Mouse (Mus musculus) embryonic facial prominence, embryonic 11.5 days (tissue): ENCODE measurements around the gene Rest. TPM values are rescaled to one million over a fixed set of nuclear protein-coding genes. Genes with fewer than 3 reads are reported as not detected.
A peak's percentile ranks its signal among the peaks of the same experiment; 100 is the strongest.

Source experiments
- ATAC-seq: fragments of 200-750 bp; cut with Nextera tagmentation; replicated peaks from 2 replicates; pipeline ENCODE4 v1.8.0; 2017; ENCODE audit warnings: low read depth; ENCODE audit not compliant: insufficient number of reproducible peaks, low FRiP score, low TSS enrichment
- DNase-seq: peaks from one replicate; pipeline ENCODE4 v3.0.0-alpha.2; 2015; ENCODE audit warnings: low spot score
- H3K27ac ChIP-seq: fragments of 300-500 bp; sonication (generic); replicated peaks from 2 replicates; pipeline ENCODE4 v1.5.1; 2014; ENCODE audit warnings: mild to moderate bottlenecking, low read depth, low read length, control low read depth
- H3K27me3 ChIP-seq: fragments of 300-500 bp; sonication (generic); 2 replicates; pipeline ENCODE4 v1.6.1; 2014; ENCODE audit warnings: mild to moderate bottlenecking, low read length, moderate library complexity, mixed read lengths; ENCODE audit not compliant: control insufficient read depth, insufficient read depth
- H3K36me3 ChIP-seq: fragments of 300-500 bp; sonication (generic); replicated peaks from 2 replicates; pipeline ENCODE4 v1.6.1; 2014; ENCODE audit warnings: low read depth, mild to moderate bottlenecking, low read length, moderate library complexity, mixed read lengths; ENCODE audit not compliant: control insufficient read depth, insufficient read depth
- H3K4me1 ChIP-seq: fragments of 300-500 bp; sonication (generic); 2 replicates; pipeline ENCODE4 v1.6.1; 2014; ENCODE audit warnings: low read length, mixed read lengths; ENCODE audit not compliant: control insufficient read depth, insufficient read depth
- H3K4me2 ChIP-seq: fragments of 300-500 bp; sonication (generic); 2 replicates; pipeline ENCODE4 v1.6.1; 2014; ENCODE audit warnings: low read depth, mild to moderate bottlenecking, control low read depth, low read length, moderate library complexity
- H3K4me3 ChIP-seq: fragments of 300-500 bp; sonication (generic); 2 replicates; pipeline ENCODE4 v1.5.1; 2014; ENCODE audit warnings: low read depth, low read length, control low read depth
- H3K9ac ChIP-seq: fragments of 300-500 bp; sonication (generic); replicated peaks from 2 replicates; pipeline ENCODE4 v1.6.1; 2014; ENCODE audit warnings: mild to moderate bottlenecking, control low read depth, low read length
- H3K9me3 ChIP-seq: fragments of 300-500 bp; sonication (generic); replicated peaks from 2 replicates; pipeline ENCODE4 v1.6.1; 2016; ENCODE audit warnings: mild to moderate bottlenecking, low read length, inconsistent platforms, mixed read lengths; ENCODE audit not compliant: control insufficient read depth
- WGBS: fragments of 180-500 bp; shearing (Covaris S2); extraction: QIAGEN DNeasy Blood & Tissue Kit; methylation state at CpG from one replicate; pipeline ENCODE4 v1.1.7; 2014; 5-methylcytosine and 5-hydroxymethylcytosine counted together
- polyA plus RNA-seq: library from polyadenylated mRNA; unstranded; fragments of >200 nt; fragmentation: Nextera tagmentation; extraction: Ambion mirVana; gene quantifications from 2 replicates; pipeline ENCODE4 v1.2.1, GENCODE M21; 2014

The Rest gene
- polyA plus RNA-seq, 1 experiment from 2014 or later: 52.2 TPM

DNA sequence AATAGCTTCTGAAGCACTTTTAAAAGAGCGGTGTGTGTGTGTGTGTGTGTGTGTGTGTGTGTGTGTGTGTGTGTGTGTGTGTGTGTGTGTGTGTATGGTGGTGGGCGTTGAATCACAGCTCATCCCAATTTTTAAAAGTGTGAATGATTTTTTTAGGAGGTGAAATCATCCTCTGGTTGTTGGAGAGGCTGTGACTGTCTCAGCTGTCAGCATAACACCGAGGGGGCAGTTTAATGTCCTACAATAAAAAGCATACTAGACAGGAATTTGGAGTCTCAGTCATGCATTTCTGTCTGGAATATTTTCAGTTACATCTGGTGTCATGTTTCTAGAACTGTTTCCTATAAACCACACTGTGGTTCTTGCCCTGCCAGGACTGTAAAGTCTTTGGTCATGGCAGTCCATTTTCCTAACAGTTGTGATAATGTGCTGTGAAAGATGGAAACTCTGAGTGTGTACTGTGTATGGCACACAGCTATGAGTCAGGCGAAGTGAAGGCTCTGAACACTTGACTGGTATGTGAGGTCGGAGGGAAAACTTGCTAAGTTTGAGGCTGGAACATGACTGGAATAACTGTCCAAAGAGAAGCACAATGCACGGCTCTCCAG is 36.1 kb downstream of the Rest start:
- Histone ChIP-seq H3K36me3 (no peaks in the 10 kb centered on the region; the same call in 1 of the 2 replicates), H3K4me2 (no peak overlapping the region), H3K9ac (no peak overlapping the region), H3K4me3 (no peak overlapping the region), H3K27ac (no peak overlapping the region), H3K27me3 (no peaks in the 10 kb centered on the region), H3K4me1 (no peaks in the 10 kb centered on the region), H3K9me3 (no peaks in the 10 kb centered on the region)
- no peak for DNase-seq
- WGBS: 91% methylated on average over 6 of the region's 6 CpGs
- ATAC-seq: no peak

- Histone ChIP-seq H3K27ac (no peak overlapping the region), H3K9me3 (no peaks in the 10 kb centered on the region), H3K36me3 (no peaks in the 10 kb centered on the region), H3K4me1 (peaks cover 3% of the 10 kb centered on the region; the same call in 1 of the 2 replicates), H3K4me2 (peak overlapping the region; percentile 97), H3K4me3 (peak overlapping the region; percentile 79), H3K9ac (no peak overlapping the region; the same call in 1 of the 2 replicates), H3K27me3 (no peaks in the 10 kb centered on the region)
- WGBS: 83% methylated on average over 5 of the region's 5 CpGs
- no peak for DNase-seq
- ATAC-seq: no peak
Observed at GRCm38 (mm10) chr5:77307821-77308553, 42.7 kb downstream of the Rest start.

DNA sequence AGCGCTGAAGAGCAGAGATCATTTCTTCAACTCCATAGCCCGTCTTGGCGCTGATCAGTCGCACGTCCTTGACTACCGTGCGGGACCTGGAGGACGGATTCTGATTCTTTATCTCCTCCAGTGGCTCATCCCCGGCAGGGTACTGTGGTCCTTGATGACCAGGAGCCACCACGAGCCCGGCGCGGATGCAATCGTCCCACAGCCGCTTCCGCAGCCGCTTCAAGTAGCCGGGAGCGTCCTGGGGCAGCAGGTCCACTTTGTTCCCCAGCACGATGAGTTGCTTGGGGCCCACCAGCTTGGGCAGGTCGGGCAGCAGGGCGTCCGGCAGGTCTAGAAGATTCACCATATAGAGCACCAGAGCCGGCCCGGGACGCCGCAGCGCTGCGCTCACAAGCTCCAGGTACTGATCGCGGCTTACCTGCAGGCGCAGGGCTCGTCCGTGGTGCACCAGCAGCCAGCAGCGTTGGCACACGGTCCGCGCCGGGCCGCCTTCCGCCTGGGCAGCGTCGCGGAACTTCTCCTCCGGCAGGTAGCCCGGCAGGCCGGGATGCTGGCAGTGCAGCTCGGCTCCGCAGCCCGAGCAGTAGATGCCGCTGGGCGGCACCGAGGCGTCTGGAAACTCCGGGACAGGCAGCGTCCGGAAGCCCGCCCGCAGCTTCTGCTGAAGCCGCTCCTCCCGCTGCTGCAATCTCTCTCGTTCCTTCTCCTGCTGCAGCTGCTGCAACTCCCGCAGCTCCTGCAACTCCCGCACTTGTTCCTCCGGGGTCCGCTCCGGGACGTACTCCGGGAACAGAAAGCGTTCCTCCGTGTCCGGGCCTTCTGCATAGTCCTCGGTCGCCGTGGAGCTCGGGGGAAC is 44.0 kb downstream of the Rest start:
- under 1% methylated on average over 76 of the region's 76 CpGs for WGBS
- Histone ChIP-seq H3K27ac (0 out of 2 replicates have a peak overlapping the region, but pooled peaks have one; percentile 22), H3K4me3 (peak overlapping the region; percentile 79), H3K4me1 (peaks cover 3% of the 10 kb centered on the region; the same call in 1 of the 2 replicates), H3K27me3 (no peaks in the 10 kb centered on the region), H3K36me3 (no peaks in the 10 kb centered on the region), H3K9me3 (no peaks in the 10 kb centered on the region), H3K4me2 (peak overlapping the region; percentile 97), H3K9ac (peak overlapping the region; percentile 91)
- DNase-seq (peak; percentile 48), ATAC-seq (peak; percentile 2)

DNA sequence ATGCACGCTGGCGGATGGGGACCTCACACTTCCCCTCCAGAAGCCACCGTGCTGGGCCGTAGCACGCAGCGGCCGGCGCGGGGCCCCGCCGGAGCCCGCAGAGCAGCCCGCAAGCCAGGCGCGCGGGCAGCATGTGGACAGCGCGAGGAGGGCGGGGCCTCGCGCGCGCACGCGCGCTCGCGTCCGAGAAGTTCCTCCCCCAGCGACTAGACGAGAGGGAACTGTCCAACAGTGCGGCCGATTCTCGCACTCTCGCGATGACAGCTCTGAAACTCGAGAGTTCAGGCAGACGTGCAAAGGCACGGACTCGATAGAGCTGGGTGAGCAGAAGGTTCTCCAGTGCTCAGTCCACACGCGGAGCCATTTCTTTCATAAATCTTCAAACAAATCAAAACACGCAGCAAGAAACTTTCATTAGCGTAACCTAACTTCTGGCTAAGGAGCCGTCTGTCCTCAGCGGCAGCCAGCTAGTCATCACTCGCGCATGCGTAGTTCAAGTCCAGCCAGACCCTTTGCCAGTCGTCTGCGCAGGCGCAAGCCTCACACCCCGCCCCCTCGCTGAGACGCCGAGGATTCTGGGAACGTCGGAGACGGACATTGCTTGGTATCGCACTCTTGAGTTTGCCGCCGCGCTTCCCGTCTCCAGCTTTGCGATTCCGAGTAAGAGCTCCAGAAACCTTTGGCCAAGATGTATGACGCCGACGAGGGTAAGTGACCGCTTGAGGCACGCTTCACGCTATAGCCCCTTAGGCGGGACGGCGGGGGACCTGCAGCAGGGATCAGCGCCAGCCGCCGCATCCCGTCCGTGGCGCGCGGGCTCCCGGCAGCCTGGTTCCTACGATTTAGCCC is 44.9 kb downstream of the Rest start, which contains the start of the genes Noa1 and Polr2b:
Gene Noa1, minus strand, starts transcription at position 161 of the 849 bp plus-strand sequence.
Gene Polr2b, plus strand, starts transcription at position 224 of the 849 bp plus-strand sequence.
- WGBS: under 1% methylated on average over 85 of the region's 85 CpGs
- H3K9me3 ChIP-seq: no peaks in the 10 kb centered on the region
- H3K27me3 ChIP-seq: no peaks in the 10 kb centered on the region
- DNase-seq (peak; percentile 99), ATAC-seq (peak; percentile 96)
- H3K27ac ChIP-seq: peak within 1 kb of the TSS; percentile 72
- H3K4me3 ChIP-seq: peak within 1 kb of the TSS; percentile 79
- H3K4me1 ChIP-seq: peaks cover 3% of the 10 kb centered on the region; the same call in 1 of the 2 replicates
- no peaks in the 10 kb centered on the region for H3K36me3 ChIP-seq
- H3K4me2 ChIP-seq: peak within 1 kb of the TSS; percentile 97
- H3K9ac ChIP-seq: peak within 1 kb of the TSS; percentile 91

GRCm38 (mm10) chr5:77314206-77314605 is 48.9 kb downstream of the Rest start:
- no peak overlapping the region for H3K27ac ChIP-seq
- WGBS: 89% methylated on average over 4 of the region's 4 CpGs
- H3K36me3 ChIP-seq: no peaks in the 10 kb centered on the region; the same call in 1 of the 2 replicates
- no peak overlapping the region for H3K4me2 ChIP-seq
- H3K9ac ChIP-seq: no peak overlapping the region
- no peak for DNase-seq
- no peaks in the 10 kb centered on the region for H3K4me1 ChIP-seq
- no peak for ATAC-seq
- no peak overlapping the region for H3K4me3 ChIP-seq
- H3K9me3 ChIP-seq: no peaks in the 10 kb centered on the region
- no peaks in the 10 kb centered on the region for H3K27me3 ChIP-seq

GRCm38 (mm10) chr5:77314986-77315385 is 49.7 kb downstream of the Rest start:
- H3K27ac ChIP-seq: no peak overlapping the region
- H3K4me3 ChIP-seq: no peak overlapping the region
- 87% methylated on average over 6 of the region's 6 CpGs for WGBS
- H3K4me1 ChIP-seq: no peaks in the 10 kb centered on the region
- no peak for DNase-seq
- no peaks in the 10 kb centered on the region; the same call in 1 of the 2 replicates for H3K36me3 ChIP-seq
- no peak overlapping the region for H3K4me2 ChIP-seq
- H3K27me3 ChIP-seq: no peaks in the 10 kb centered on the region
- ATAC-seq: no peak
- H3K9me3 ChIP-seq: no peaks in the 10 kb centered on the region
- H3K9ac ChIP-seq: no peak overlapping the region

- 72% methylated on average over 1 of the region's 1 CpGs for WGBS
- no peak for DNase-seq
- no peaks in the 10 kb centered on the region for H3K4me1 ChIP-seq
- ATAC-seq: no peak
- H3K9ac ChIP-seq: no peak overlapping the region
- no peak overlapping the region for H3K4me2 ChIP-seq
- H3K27ac ChIP-seq: no peak overlapping the region
- no peaks in the 10 kb centered on the region for H3K27me3 ChIP-seq
- peaks cover 27% of the 10 kb centered on the region for H3K36me3 ChIP-seq
- H3K4me3 ChIP-seq: no peak overlapping the region
- no peaks in the 10 kb centered on the region for H3K9me3 ChIP-seq
Observed at GRCm38 (mm10) chr5:77324936-77325335, 59.6 kb downstream of the Rest start.
